Mouse (Mus musculus): ENCODE measurements around the gene Dusp8.

Dusp8 gene

GRCm38 (mm10) chr7:142050536-142050935, 45.1 kb downstream of the Dusp8 start:
- DNase-seq (ENCODE audit: low spot score in 2 of 2), result no peak

GRCm38 (mm10) chr7:142045932-142046331, 49.7 kb downstream of the Dusp8 start:
- DNase-seq (ENCODE audit: low spot score in 2 of 2), result no peak

GRCm38 (mm10) chr7:142045344-142045743, 50.3 kb downstream of the Dusp8 start:
- DNase-seq (ENCODE audit: low spot score in 2 of 2), result no peak

GRCm38 (mm10) chr7:142040756-142041155, 54.9 kb downstream of the Dusp8 start:
- no peak for DNase-seq (ENCODE audit: low spot score in 2 of 2)

GRCm38 (mm10) chr7:142037553-142038170, 58.0 kb downstream of the Dusp8 start:
- DNase-seq (ENCODE audit: low spot score in 2 of 2), result peak; percentile 31 to 47

- DNase-seq (ENCODE audit: low spot score in 2 of 2), result no peak
These were observed 60.4 kb downstream of the Dusp8 start for GRCm38 (mm10) chr7:142035048-142035811.

- no peak for DNase-seq (ENCODE audit: low spot score in 2 of 2)
These were observed 61.4 kb downstream of the Dusp8 start for GRCm38 (mm10) chr7:142034198-142034597.

GRCm38 (mm10) chr7:142030073-142030472, 65.6 kb downstream of the Dusp8 start:
- no peak for DNase-seq (ENCODE audit: low spot score in 2 of 2)
